Mouse (Mus musculus) CH12.LX (cell line): ENCODE results near the gene C9orf72. TPM values are rescaled to one million over a fixed set of nuclear protein-coding genes. Genes with fewer than 3 reads are reported as not detected.

ENCODE experiments used
- DNase-seq: peaks from one replicate; pipeline ENCODE4 v3.0.0-alpha.2; 2013; ENCODE audit errors: extremely low read depth
- H3K27ac ChIP-seq: 2 replicates; pipeline ENCODE4 v1.5.1; 2012; ENCODE audit warnings: low read depth, mild to moderate bottlenecking, control low read depth, moderate library complexity; ENCODE audit not compliant: insufficient read depth
- H3K27me3 ChIP-seq: replicated peaks from 2 replicates; pipeline ENCODE3; 2012; ENCODE audit warnings: inconsistent platforms
- H3K36me3 ChIP-seq, 2 experiments: replicated peaks in 1 of 2; 2 replicates each; pipeline versions ENCODE3 to v1.6.1; 2012; ENCODE audit warnings: inconsistent platforms in 1 of 2, low read length in 1 of 2, mild to moderate bottlenecking in 1 of 2, mixed read lengths in 1 of 2, moderate library complexity in 1 of 2; ENCODE audit not compliant: control insufficient read depth in 1 of 2, insufficient read depth in 1 of 2
- H3K4me1 ChIP-seq, 2 experiments: 2 replicates each; pipeline ENCODE4 v1.6.1; 2012; ENCODE audit warnings: inconsistent platforms in 1 of 2, moderate library complexity in 1 of 2; ENCODE audit not compliant: insufficient read depth in 2 of 2, control insufficient read depth in 1 of 2
- H3K4me2 ChIP-seq: 2 replicates; pipeline ENCODE4 v1.6.1; 2012; ENCODE audit warnings: low read depth, mild to moderate bottlenecking, control low read depth; ENCODE audit not compliant: poor library complexity, insufficient read depth, severe bottlenecking
- H3K4me3 ChIP-seq, 3 experiments: fragments of 150-350 bp in 1 of 3; sonication (generic) in 1 of 3; replicated peaks in 1 of 3; 2 replicates each; pipeline versions ENCODE3 to v1.5.1; 2011 to 2012; ENCODE audit warnings: low read depth in 2 of 3, low read length in 2 of 3, mild to moderate bottlenecking in 2 of 3, moderate library complexity in 2 of 3, control low read depth in 1 of 3, improper control_type of control experiment in 1 of 3, inconsistent platforms in 1 of 3, mixed read lengths in 1 of 3; ENCODE audit not compliant: poor library complexity in 1 of 3
- H3K79me2 ChIP-seq: replicated peaks from 2 replicates; pipeline ENCODE4 v1.6.1; 2012; ENCODE audit warnings: mild to moderate bottlenecking, moderate library complexity; ENCODE audit not compliant: control insufficient read depth, poor library complexity, insufficient read depth, severe bottlenecking; ENCODE audit errors: extremely low read depth
- H3K9ac ChIP-seq: 2 replicates; pipeline ENCODE4 v1.6.1; 2012; ENCODE audit warnings: low read depth, mild to moderate bottlenecking, control low read depth, moderate library complexity; ENCODE audit not compliant: insufficient read depth
- H3K9me3 ChIP-seq: replicated peaks from 2 replicates; pipeline ENCODE3; 2012; ENCODE audit warnings: low read length, inconsistent platforms, mixed read lengths
- BHLHE40 ChIP-seq: IDR thresholded peaks from 2 replicates; pipeline ENCODE4 v1.6.1; 2011; ENCODE audit warnings: mild to moderate bottlenecking, low read depth, low read length, improper control_type of control experiment
- CHD1 ChIP-seq: IDR thresholded peaks from 2 replicates; pipeline ENCODE4 v1.6.1; 2012; ENCODE audit warnings: low read depth, low read length, improper control_type of control experiment, inconsistent platforms
- CHD2 ChIP-seq: IDR thresholded peaks from 2 replicates; pipeline ENCODE4 v1.6.1; 2011; ENCODE audit warnings: low read length, improper control_type of control experiment
- CTCF ChIP-seq, 2 experiments: IDR thresholded peaks in 1 of 2; conservative IDR thresholded peaks in 1 of 2; 2 replicates each; pipeline ENCODE4 v1.5.1; 2011 to 2012; ENCODE audit warnings: low read depth in 2 of 2, low read length in 2 of 2, improper control_type of control experiment in 1 of 2, inconsistent platforms in 1 of 2, mild to moderate bottlenecking in 1 of 2, moderate library complexity in 1 of 2
- E2F4 ChIP-seq: IDR thresholded peaks from 2 replicates; pipeline ENCODE4 v1.6.1; 2011; ENCODE audit warnings: low read depth, low read length, improper control_type of control experiment; ENCODE audit not compliant: insufficient replicate concordance
- ELF1 ChIP-seq: IDR thresholded peaks from 2 replicates; pipeline ENCODE4 v1.6.1; 2014; ENCODE audit warnings: low read depth, mild to moderate bottlenecking, inconsistent platforms, low read length, improper control_type of control experiment
- EP300 ChIP-seq: IDR thresholded peaks from 2 replicates; pipeline ENCODE4 v1.6.1; 2011; ENCODE audit warnings: low read length, improper control_type of control experiment
- ETS1 ChIP-seq: conservative IDR thresholded peaks from 2 replicates; pipeline ENCODE4 v1.6.1; 2012; ENCODE audit warnings: low read depth, mild to moderate bottlenecking, inconsistent platforms, low read length, improper control_type of control experiment, moderate library complexity
- GABPA ChIP-seq: IDR thresholded peaks from 2 replicates; pipeline ENCODE4 v1.6.1; 2012; ENCODE audit warnings: low read depth, low read length, improper control_type of control experiment, inconsistent platforms; ENCODE audit not compliant: insufficient replicate concordance
- HCFC1 ChIP-seq: IDR thresholded peaks from 2 replicates; pipeline ENCODE4 v1.6.1; 2012; ENCODE audit warnings: low read depth, mild to moderate bottlenecking, inconsistent platforms, low read length, improper control_type of control experiment
- IRF4 ChIP-seq: IDR thresholded peaks from 2 replicates; pipeline ENCODE4 v1.6.1; 2014; ENCODE audit warnings: low read depth, mild to moderate bottlenecking, inconsistent platforms, low read length, improper control_type of control experiment
- JUN ChIP-seq: IDR thresholded peaks from 2 replicates; pipeline ENCODE4 v1.6.1; 2011; ENCODE audit warnings: low read depth, mild to moderate bottlenecking, low read length, improper control_type of control experiment, moderate library complexity; ENCODE audit not compliant: insufficient read depth
- JUND ChIP-seq: conservative IDR thresholded peaks from 2 replicates; pipeline ENCODE4 v1.6.1; 2011; ENCODE audit warnings: low read depth, low read length, improper control_type of control experiment
- KAT2A ChIP-seq: IDR thresholded peaks from 2 replicates; pipeline ENCODE4 v1.6.1; 2012; ENCODE audit warnings: low read length, improper control_type of control experiment, inconsistent platforms; ENCODE audit not compliant: insufficient replicate concordance
- MAFK ChIP-seq: IDR thresholded peaks from 2 replicates; pipeline ENCODE4 v1.6.1; 2011; ENCODE audit warnings: low read length, improper control_type of control experiment; ENCODE audit not compliant: insufficient replicate concordance
- MAX ChIP-seq: IDR thresholded peaks from 2 replicates; pipeline ENCODE4 v1.6.1; 2011; ENCODE audit warnings: low read length, improper control_type of control experiment
- MAZ ChIP-seq: IDR thresholded peaks from 2 replicates; pipeline ENCODE4 v1.6.1; 2012; ENCODE audit warnings: low read depth, mild to moderate bottlenecking, inconsistent platforms, low read length, improper control_type of control experiment, moderate library complexity
- MEF2A ChIP-seq: IDR thresholded peaks from 2 replicates; pipeline ENCODE4 v1.6.1; 2014; ENCODE audit warnings: low read depth, mild to moderate bottlenecking, inconsistent platforms, low read length, improper control_type of control experiment, borderline replicate concordance
- MXI1 ChIP-seq: IDR thresholded peaks from 2 replicates; pipeline ENCODE4 v1.6.1; 2011; ENCODE audit warnings: mild to moderate bottlenecking, low read depth, low read length, improper control_type of control experiment
- MYC ChIP-seq: IDR thresholded peaks from 2 replicates; pipeline ENCODE4 v1.6.1; 2011; ENCODE audit warnings: low read depth, mild to moderate bottlenecking, improper control_type of control experiment, low read length
- NELFE ChIP-seq: IDR thresholded peaks from 2 replicates; pipeline ENCODE4 v1.6.1; 2011; ENCODE audit warnings: low read depth, low read length, improper control_type of control experiment
- NRF1 ChIP-seq: IDR thresholded peaks from 2 replicates; pipeline ENCODE4 v1.6.1; 2014; ENCODE audit warnings: low read depth, mild to moderate bottlenecking, inconsistent platforms, low read length, improper control_type of control experiment, moderate library complexity
- PAX5 ChIP-seq: IDR thresholded peaks from 2 replicates; pipeline ENCODE4 v1.6.1; 2012; ENCODE audit warnings: low read length, inconsistent platforms, mixed read lengths
- POLR2A ChIP-seq: IDR thresholded peaks from 2 replicates; pipeline ENCODE4 v1.6.1; 2011; ENCODE audit warnings: low read depth, mild to moderate bottlenecking, improper control_type of control experiment, low read length
- POLR2AphosphoS2 ChIP-seq: IDR thresholded peaks from 2 replicates; pipeline ENCODE4 v1.6.1; 2011; ENCODE audit warnings: low read depth, low read length, improper control_type of control experiment
- RAD21 ChIP-seq: IDR thresholded peaks from 2 replicates; pipeline ENCODE4 v1.6.1; 2011; ENCODE audit warnings: low read depth, mild to moderate bottlenecking, low read length, improper control_type of control experiment, moderate library complexity
- RCOR1 ChIP-seq: conservative IDR thresholded peaks from 2 replicates; pipeline ENCODE4 v1.6.1; 2012; ENCODE audit warnings: low read depth, mild to moderate bottlenecking, inconsistent platforms, low read length, improper control_type of control experiment
- SIN3A ChIP-seq: IDR thresholded peaks from 2 replicates; pipeline ENCODE4 v1.6.1; 2012; ENCODE audit warnings: low read length, improper control_type of control experiment, inconsistent platforms
- SMC3 ChIP-seq: IDR thresholded peaks from 2 replicates; pipeline ENCODE4 v1.6.1; 2011; ENCODE audit warnings: low read depth, low read length, improper control_type of control experiment
- TBP ChIP-seq: conservative IDR thresholded peaks from 2 replicates; pipeline ENCODE4 v1.6.1; 2011; ENCODE audit warnings: low read depth, low read length, improper control_type of control experiment
- TCF12 ChIP-seq: IDR thresholded peaks from 2 replicates; pipeline ENCODE4 v1.6.1; 2014; ENCODE audit warnings: low read depth, mild to moderate bottlenecking, inconsistent platforms, low read length, improper control_type of control experiment
- UBTF ChIP-seq: IDR thresholded peaks from 2 replicates; pipeline ENCODE4 v1.6.1; 2012; ENCODE audit warnings: low read depth, mild to moderate bottlenecking, inconsistent platforms, low read length, improper control_type of control experiment, moderate library complexity
- USF1 ChIP-seq: IDR thresholded peaks from 2 replicates; pipeline ENCODE4 v1.6.1; 2014; ENCODE audit warnings: low read depth, mild to moderate bottlenecking, inconsistent platforms, low read length, improper control_type of control experiment
- USF2 ChIP-seq: conservative IDR thresholded peaks from 2 replicates; pipeline ENCODE4 v1.6.1; 2011; ENCODE audit warnings: low read depth, low read length, improper control_type of control experiment
- ZC3H11A ChIP-seq: IDR thresholded peaks from 2 replicates; pipeline ENCODE4 v1.6.1; 2012; ENCODE audit warnings: low read depth, mild to moderate bottlenecking, inconsistent platforms, low read length, improper control_type of control experiment
- ZKSCAN1 ChIP-seq: IDR thresholded peaks from 2 replicates; pipeline ENCODE4 v1.6.1; 2012; ENCODE audit warnings: low read depth, inconsistent platforms, low read length, improper control_type of control experiment, borderline replicate concordance
- ZMIZ1 ChIP-seq: IDR thresholded peaks from 2 replicates; pipeline ENCODE4 v1.6.1; 2012; ENCODE audit warnings: low read depth, mild to moderate bottlenecking, inconsistent platforms, low read length, improper control_type of control experiment
- ZNF384 ChIP-seq: IDR thresholded peaks from 2 replicates; pipeline ENCODE4 v1.6.1; 2012; ENCODE audit warnings: low read depth, low read length, improper control_type of control experiment, inconsistent platforms
- dilution Hi-C: fragments of 300-500 bp; cut with MboI; formaldehyde crosslinking; loops from 2 replicates; pipeline ENCODE4 v1.14.3; 2020; ENCODE audit warnings: low sequenced_read_pairs; ENCODE audit not compliant: extremely low pct_unique_long_range_greater_than_20kb, extremely low pct_ligation_motif_present
- in situ Hi-C: fragments of 300-500 bp; cut with MboI; formaldehyde crosslinking; loops from 3 replicates; pipeline ENCODE4 v1.14.3; 2019; ENCODE audit warnings: low sequenced_read_pairs, low pct_ligation_motif_present, low pct_unique_long_range_greater_than_20kb, mixed read lengths
- polyA plus RNA-seq: library from polyadenylated mRNA; unstranded; fragments of >175 nt; gene quantifications from 2 replicates; pipeline ENCODE4 v1.2.1, GENCODE M21; 2012; ENCODE audit warnings: low read depth; ENCODE audit not compliant: insufficient read length
- total RNA-seq, 2 experiments: library from RNA; depleted of rRNA; stranded (reverse); fragments of 300-350 nt in 1 of 2; fragments of >200 nt in 1 of 2; gene quantifications; 2 replicates each; pipeline ENCODE4 v1.2.3; 2012 to 2014

C9orf72 gene
- total and polyA plus RNA-seq, 3 experiments, result 15.4 to 58.2 (median 49.7) TPM

GRCm38 (mm10) chr4:35224101-35224500, 1.9 kb downstream of the C9orf72 start:
- in situ Hi-C loops (no loop called here), dilution Hi-C loops (no loop called here)
- Histone ChIP-seq H3K4me1 (peaks cover 10 to 61% of the 10 kb centered on the region in 2 experiments), H3K27me3 (no peaks in the 10 kb centered on the region), H3K36me3 (peaks cover 2 to 4% of the 10 kb centered on the region in 2 experiments), H3K9ac (peak overlapping the region; percentile 74), H3K4me3 (peak overlapping the region; percentile 65 to 83 (median 72)), H3K27ac (peak overlapping the region; percentile 99), H3K4me2 (peak overlapping the region; percentile 70), H3K9me3 (no peaks in the 10 kb centered on the region), H3K79me2 (peaks cover 44% of the 10 kb centered on the region)
- peak; percentile 67 for DNase-seq
- TF ChIP-seq MYC, result 0 out of 2 replicates have a peak, but pooled peaks have one; percentile 54
- no peak for TF ChIP-seq ZC3H11A
- TF ChIP-seq HCFC1, result no peak
- no peak for TF ChIP-seq MAZ
- no peak for TF ChIP-seq PAX5
- no peak; the same call in 1 of the 2 replicates for TF ChIP-seq RCOR1
- no peak for TF ChIP-seq SMC3
- TF ChIP-seq BHLHE40, result peak; percentile 66
- TF ChIP-seq KAT2A, result no peak
- no peak for TF ChIP-seq RAD21
- no peak for TF ChIP-seq MXI1
- TF ChIP-seq NELFE, result no peak
- peak; percentile 68 for TF ChIP-seq JUN
- TF ChIP-seq CHD2, result peak; percentile 66; the same call in 1 of the 2 replicates
- peak; percentile 11; the same call in 1 of the 2 replicates for TF ChIP-seq CHD1
- TF ChIP-seq UBTF, result no peak
- TF ChIP-seq MAFK, result peak; percentile 73; the same call in 1 of the 2 replicates
- no peak for TF ChIP-seq MAX
- peak; percentile 89 for TF ChIP-seq ETS1
- TF ChIP-seq IRF4, result peak; percentile 82
- TF ChIP-seq ZKSCAN1, result no peak
- no peak for TF ChIP-seq CTCF (conservative IDR thresholded peaks at IDR 0.05 in 1 of 2, IDR thresholded peaks at IDR 0.05 in 1 of 2; ENCODE audit: low read depth in 2 of 2, low read length in 2 of 2)
- peak; percentile 41; the same call in 1 of the 2 replicates for TF ChIP-seq TBP
- peak; percentile 57 for TF ChIP-seq ZNF384
- TF ChIP-seq EP300, result peak; percentile 90
- TF ChIP-seq USF1, result no peak
- TF ChIP-seq GABPA, result no peak
- no peak; the same call in 1 of the 2 replicates for TF ChIP-seq POLR2AphosphoS2
- TF ChIP-seq TCF12, result peak; percentile 64; the same call in 1 of the 2 replicates
- peak; percentile 81 for TF ChIP-seq MEF2A
- no peak for TF ChIP-seq ELF1
- TF ChIP-seq USF2, result no peak
- no peak; the same call in 1 of the 2 replicates for TF ChIP-seq ZMIZ1
- TF ChIP-seq POLR2A, result no peak; the same call in 1 of the 2 replicates
- TF ChIP-seq E2F4, result no peak
- TF ChIP-seq JUND, result peak; percentile 88
- TF ChIP-seq SIN3A, result no peak
- no peak for TF ChIP-seq NRF1
